8 mouse cellular contexts compared by ENCODE assay signal in the genomic region with DNA sequence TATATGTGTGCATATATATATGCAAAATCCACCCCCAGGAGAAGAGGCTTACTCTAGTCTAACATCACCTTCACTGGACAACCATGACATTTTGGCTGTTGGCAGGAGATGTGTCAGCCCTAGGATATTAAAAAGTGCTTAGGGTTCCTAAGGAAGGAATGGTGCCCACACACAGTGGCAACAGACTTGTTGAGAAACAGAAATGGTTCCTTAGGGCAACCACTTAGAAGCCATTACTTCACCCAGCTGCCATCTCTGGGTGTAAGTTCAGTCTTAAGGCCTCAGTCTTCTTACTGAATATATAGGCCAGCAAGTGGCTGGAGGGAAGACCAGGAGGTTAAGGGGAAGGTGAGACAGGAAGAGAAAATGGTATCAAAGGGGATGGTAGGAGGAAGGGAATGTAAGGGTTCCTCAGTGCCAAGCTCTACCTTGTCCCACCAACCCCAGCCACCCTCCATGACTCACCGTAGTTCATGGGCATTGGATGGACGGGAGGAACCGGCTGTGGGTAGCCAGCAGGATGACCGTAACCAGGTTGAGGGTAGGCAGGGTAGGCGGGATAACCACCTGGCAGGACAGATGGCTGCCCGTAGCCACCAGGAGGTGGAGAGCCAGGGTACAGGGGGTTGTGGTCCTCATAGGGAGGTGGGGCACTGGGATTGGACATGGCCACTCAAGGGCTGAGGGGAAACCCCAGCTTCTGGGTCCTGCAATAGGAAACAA. TPM values are rescaled to one million over a fixed set of nuclear protein-coding genes. Genes with fewer than 3 reads are reported as not detected.
DNase-seq lines count a peak whose midpoint lies in the region; ATAC-seq and TF ChIP-seq lines count a peak whose summit lies in the region.

No protein-coding gene starts in this region.

- H3K9ac ChIP-seq in heart, embryonic 12.5 days, result peak overlapping the region; percentile 65; the same call in 1 of the 2 replicates
- H3K9ac ChIP-seq in forebrain, postnatal 0 days, result peak overlapping the region; percentile 10; the same call in 1 of the 2 replicates

- H3K79me2 ChIP-seq in macrophage (ENCODE audit: inconsistent target), result peaks cover 51% of the 10 kb centered on the region

- no peak for DNase-seq in heart, adult 18-20 months
- no peak for DNase-seq in forebrain, postnatal 0 days
- DNase-seq in spleen, postnatal 36 days (ENCODE audit: low spot score in 2 of 2), result no peak
- no peak for DNase-seq in frontal cortex, postnatal 25 days (ENCODE audit: low spot score in 2 of 2)

- H3K4me2 ChIP-seq in heart, embryonic 12.5 days, result peak overlapping the region; percentile 68
- no peak overlapping the region for H3K4me2 ChIP-seq in forebrain, postnatal 0 days (ENCODE audit: low read depth)

- no peak overlapping the region for H3K4me3 ChIP-seq in heart, embryonic 12.5 days
- no peak overlapping the region for H3K4me3 ChIP-seq in bone marrow, adult 2 months (replicated peaks; ENCODE audit: control insufficient read depth, low read depth, low read length)
- no peak overlapping the region for H3K4me3 ChIP-seq in forebrain, postnatal 0 days (ENCODE audit: low read depth, low read length)
- H3K4me3 ChIP-seq in macrophage (ENCODE audit: inconsistent target), result no peak overlapping the region

- peaks cover 42% of the 10 kb centered on the region for H3K36me3 ChIP-seq in heart, embryonic 12.5 days
- peaks cover 17% of the 10 kb centered on the region; the same call in 1 of the 2 replicates for H3K36me3 ChIP-seq in forebrain, postnatal 0 days (ENCODE audit: insufficient read depth)
- peaks cover 30% of the 10 kb centered on the region for H3K36me3 ChIP-seq in macrophage (ENCODE audit: inconsistent target)

- peaks cover 98% of the 10 kb centered on the region for H3K4me1 ChIP-seq in heart, embryonic 12.5 days (replicated peaks)
- peaks cover 2% of the 10 kb centered on the region; the same call in 1 of the 2 replicates for H3K4me1 ChIP-seq in bone marrow, adult 2 months (ENCODE audit: control insufficient read depth, insufficient read depth, low read length)
- H3K4me1 ChIP-seq in forebrain, postnatal 0 days (ENCODE audit: insufficient read depth), result no peaks in the 10 kb centered on the region

- H3K27ac ChIP-seq in heart, embryonic 12.5 days (ENCODE audit: poor library complexity, severe bottlenecking), result peak overlapping the region; percentile 99
- peak overlapping the region; percentile 79 for H3K27ac ChIP-seq in bone marrow, adult 2 months (ENCODE audit: control insufficient read depth, insufficient read depth, low read depth, low read length, poor library complexity)
- H3K27ac ChIP-seq in forebrain, postnatal 0 days (ENCODE audit: low read depth, low read length), result peak overlapping the region; percentile 72
- peak overlapping the region; percentile 84 for H3K27ac ChIP-seq in macrophage

- H3K9me3 ChIP-seq in heart, embryonic 12.5 days (replicated peaks), result no peaks in the 10 kb centered on the region
- H3K9me3 ChIP-seq in forebrain, postnatal 0 days (ENCODE audit: low read length), result no peaks in the 10 kb centered on the region

- TF ChIP-seq POLR2A in bone marrow, adult 2 months (IDR thresholded peaks at IDR 0.05; ENCODE audit: borderline replicate concordance, control insufficient read depth, low read depth, low read length), result no peak

- TF ChIP-seq CTCF in bone marrow, adult 2 months (IDR thresholded peaks at IDR 0.05; ENCODE audit: control insufficient read depth, insufficient read depth, low read length), result no peak
- TF ChIP-seq CTCF in forebrain, postnatal 0 days (IDR thresholded peaks at IDR 0.05; ENCODE audit: low read depth), result no peak

- 78% methylated on average over 6 of the region's 6 CpGs for WGBS in heart, embryonic 12.5 days
- WGBS in bone marrow, adult 2 months, result 73% methylated on average over 6 of the region's 6 CpGs
- 91% methylated on average over 6 of the region's 6 CpGs for WGBS in forebrain, postnatal 0 days
- 97% methylated on average over 6 of the region's 6 CpGs for WGBS in macrophage (ENCODE audit: missing documents)

- ATAC-seq in heart, embryonic 12.5 days (ENCODE audit: insufficient number of reproducible peaks, low FRiP score), result peak; percentile 1; the same call in 1 of the 2 replicates
- no peak for ATAC-seq in forebrain, postnatal 0 days
- no peak for ATAC-seq in activated CD4-positive, CD25-positive, alpha-beta regulatory T cell, adult 4 months

- H3K27me3 ChIP-seq in heart, embryonic 12.5 days (replicated peaks), result no peaks in the 10 kb centered on the region
- no peaks in the 10 kb centered on the region for H3K27me3 ChIP-seq in forebrain, postnatal 0 days (ENCODE audit: insufficient read depth, low read length)

RNA-seq across cellular contexts. Expression of a gene that starts 10.2 kb away (rescaled TPM):
- polyA plus RNA-seq in heart, embryonic 12.5 days (2016; fragmentation: Nextera tagmentation; extraction: Ambion mirVana), result 215 and 216 TPM in 2 replicates
- 100 to 1,000 TPM; 138 to 151 TPM for total RNA-seq in heart, adult 18-20 months (2021)
- polyA plus RNA-seq in bone marrow, adult 2 months (2011; ENCODE audit: insufficient read depth, insufficient read length, low replicate concordance, missing spikeins), result 7.3 and 28.8 TPM in 2 replicates
- 57.5 and 64.5 TPM in 2 replicates for total RNA-seq in forebrain, postnatal 0 days (2014; rRNA removed)
- polyA plus RNA-seq in forebrain, postnatal 0 days (2015; fragmentation: Nextera tagmentation; extraction: Ambion mirVana), result 112 and 128 TPM in 2 replicates
- total RNA-seq in macrophage (2018; cell fraction: chromatin; rRNA removed), result 10 to 100 TPM in 15 of 26 experiments, 1 to 10 TPM in 11; 2.3 to 31.8 (median 11.8) TPM
- 10 to 100 TPM; 25.9 to 46.8 (median 36.7) TPM for total RNA-seq in macrophage (2018; cell fraction: cytosol; rRNA removed)
- total RNA-seq in macrophage (2018; cell fraction: nucleus; rRNA removed), result 10 to 100 TPM in 14 of 26 experiments, 1 to 10 TPM in 12; 4.5 to 23.2 (median 10.1) TPM
- 20.6 to 40.9 TPM (median 36.6 TPM) in 3 replicates for polyA plus RNA-seq in macrophage (2018)
- polyA plus RNA-seq in activated CD4-positive, CD25-positive, alpha-beta regulatory T cell, adult 4 months (2017; shearing (Covaris generic)), result 10 to 100 TPM; 80.2 to 97.8 TPM

RNA-seq across cellular contexts. Expression of a gene that starts 10.4 kb away (rescaled TPM):
- polyA plus RNA-seq in heart, embryonic 12.5 days (2016; fragmentation: Nextera tagmentation; extraction: Ambion mirVana), result 169 and 171 TPM in 2 replicates
- total RNA-seq in heart, adult 18-20 months (2021), result 100 to 1,000 TPM in 1 of 2 experiments, 10 to 100 TPM in 1; 99.8 to 102 TPM
- 56.2 and 76.6 TPM in 2 replicates for polyA plus RNA-seq in bone marrow, adult 2 months (2011; ENCODE audit: insufficient read depth, insufficient read length, low replicate concordance, missing spikeins)
- 160 and 179 TPM in 2 replicates for total RNA-seq in forebrain, postnatal 0 days (2014; rRNA removed)
- polyA plus RNA-seq in forebrain, postnatal 0 days (2015; fragmentation: Nextera tagmentation; extraction: Ambion mirVana), result 211 and 215 TPM in 2 replicates
- total RNA-seq in macrophage (2018; cell fraction: chromatin; rRNA removed), result 100 to 1,000 TPM in 15 of 26 experiments, 10 to 100 TPM in 11; 59.6 to 168 (median 103) TPM
- total RNA-seq in macrophage (2018; cell fraction: cytosol; rRNA removed), result 100 to 1,000 TPM in 14 of 26 experiments, 10 to 100 TPM in 12; 71.7 to 130 (median 108) TPM
- 100 to 1,000 TPM in 6 of 26 experiments, 10 to 100 TPM in 20; 63.0 to 123 (median 93.6) TPM for total RNA-seq in macrophage (2018; cell fraction: nucleus; rRNA removed)
- 115 to 127 TPM (median 119 TPM) in 3 replicates for polyA plus RNA-seq in macrophage (2018)
- 100 to 1,000 TPM; 139 to 184 TPM for polyA plus RNA-seq in activated CD4-positive, CD25-positive, alpha-beta regulatory T cell, adult 4 months (2017; shearing (Covaris generic))

RNA-seq across cellular contexts. Expression of a gene that starts 10.5 kb away (rescaled TPM):
- polyA plus RNA-seq in heart, embryonic 12.5 days (2016; fragmentation: Nextera tagmentation; extraction: Ambion mirVana), result 41.1 and 42.9 TPM in 2 replicates
- total RNA-seq in heart, adult 18-20 months (2021), result 10 to 100 TPM; 40.2 to 46.3 TPM
- 6.7 and 15.6 TPM in 2 replicates for polyA plus RNA-seq in bone marrow, adult 2 months (2011; ENCODE audit: insufficient read depth, insufficient read length, low replicate concordance, missing spikeins)
- 5.8 and 7.9 TPM in 2 replicates for total RNA-seq in forebrain, postnatal 0 days (2014; rRNA removed)
- 6.1 and 7.9 TPM in 2 replicates for polyA plus RNA-seq in forebrain, postnatal 0 days (2015; fragmentation: Nextera tagmentation; extraction: Ambion mirVana)
- 100 to 1,000 TPM in 4 of 26 experiments, 10 to 100 TPM in 22; 17.8 to 135 (median 35.5) TPM for total RNA-seq in macrophage (2018; cell fraction: chromatin; rRNA removed)
- total RNA-seq in macrophage (2018; cell fraction: cytosol; rRNA removed), result 10 to 100 TPM; 25.9 to 77.3 (median 42.7) TPM
- 100 to 1,000 TPM in 2 of 26 experiments, 10 to 100 TPM in 24; 22.2 to 128 (median 38.8) TPM for total RNA-seq in macrophage (2018; cell fraction: nucleus; rRNA removed)
- 46.8 to 61.2 TPM (median 52.2 TPM) in 3 replicates for polyA plus RNA-seq in macrophage (2018)
- 10 to 100 TPM; 13.1 to 16.1 TPM for polyA plus RNA-seq in activated CD4-positive, CD25-positive, alpha-beta regulatory T cell, adult 4 months (2017; shearing (Covaris generic))

RNA-seq across cellular contexts. Expression of a gene that starts 16.5 kb away (rescaled TPM):
- polyA plus RNA-seq in heart, embryonic 12.5 days (2016; fragmentation: Nextera tagmentation; extraction: Ambion mirVana), result 0.37 and 0.41 TPM in 2 replicates
- total RNA-seq in heart, adult 18-20 months (2021), result not detected
- not detected in 2 replicates for polyA plus RNA-seq in bone marrow, adult 2 months (2011; ENCODE audit: insufficient read depth, insufficient read length, low replicate concordance, missing spikeins)
- total RNA-seq in forebrain, postnatal 0 days (2014; rRNA removed), result not detected in 2 replicates
- polyA plus RNA-seq in forebrain, postnatal 0 days (2015; fragmentation: Nextera tagmentation; extraction: Ambion mirVana), result 0.21 TPM in 1 of 2 replicates, not detected in the other
- total RNA-seq in macrophage (2018; cell fraction: chromatin; rRNA removed), result not detected
- total RNA-seq in macrophage (2018; cell fraction: cytosol; rRNA removed), result not detected
- total RNA-seq in macrophage (2018; cell fraction: nucleus; rRNA removed), result not detected
- not detected in 3 replicates for polyA plus RNA-seq in macrophage (2018)
- under 1 TPM in 1 of 2 experiments, not detected in 1; 0.32 TPM for polyA plus RNA-seq in activated CD4-positive, CD25-positive, alpha-beta regulatory T cell, adult 4 months (2017; shearing (Covaris generic))

RNA-seq across cellular contexts. Expression of a gene that starts 59.0 kb away (rescaled TPM):
- 478 and 484 TPM in 2 replicates for polyA plus RNA-seq in heart, embryonic 12.5 days (2016; fragmentation: Nextera tagmentation; extraction: Ambion mirVana)
- total RNA-seq in heart, adult 18-20 months (2021), result 100 to 1,000 TPM; 141 to 153 TPM
- polyA plus RNA-seq in bone marrow, adult 2 months (2011; ENCODE audit: insufficient read depth, insufficient read length, low replicate concordance, missing spikeins), result 95.9 and 150 TPM in 2 replicates
- 241 and 268 TPM in 2 replicates for total RNA-seq in forebrain, postnatal 0 days (2014; rRNA removed)
- polyA plus RNA-seq in forebrain, postnatal 0 days (2015; fragmentation: Nextera tagmentation; extraction: Ambion mirVana), result 541 and 596 TPM in 2 replicates
- total RNA-seq in macrophage (2018; cell fraction: chromatin; rRNA removed), result 100 to 1,000 TPM; 109 to 196 (median 161) TPM
- 1,000 to 10,000 TPM in 1 of 26 experiments, 100 to 1,000 TPM in 25; 673 to 1,009 (median 822) TPM for total RNA-seq in macrophage (2018; cell fraction: cytosol; rRNA removed)
- total RNA-seq in macrophage (2018; cell fraction: nucleus; rRNA removed), result 100 to 1,000 TPM; 202 to 455 (median 266) TPM
- polyA plus RNA-seq in macrophage (2018), result 677 to 1,406 TPM (median 1,257 TPM) in 3 replicates
- polyA plus RNA-seq in activated CD4-positive, CD25-positive, alpha-beta regulatory T cell, adult 4 months (2017; shearing (Covaris generic)), result 100 to 1,000 TPM; 749 to 764 TPM
